Mouse (Mus musculus) lung, adult 18-20 months (tissue): Measurements from ENCODE around the gene Gm20388.
A peak's percentile ranks its signal among the peaks of the same experiment; 100 is the strongest.
"Not testable (repeated sequence)": the region's sequence is repeated elsewhere in the genome, so short reads cannot be mapped to it uniquely, and the experiment has no call there.

Source experiments
- DNase-seq, 2 experiments: peaks; one replicate each; pipeline ENCODE4 v3.0.0; 2022; ENCODE audit warnings: mixed read lengths in 2 of 2

Gene Gm20388

GRCm38 (mm10) chr8:120704203-120704602 is 793.6 kb downstream of the Gm20388 start:
- DNase-seq = no peak

GRCm38 (mm10) chr8:120705163-120705562 is 794.5 kb downstream of the Gm20388 start:
- DNase-seq = no peak

GRCm38 (mm10) chr8:120706193-120706592 is 795.6 kb downstream of the Gm20388 start:
- DNase-seq = no peak

DNA sequence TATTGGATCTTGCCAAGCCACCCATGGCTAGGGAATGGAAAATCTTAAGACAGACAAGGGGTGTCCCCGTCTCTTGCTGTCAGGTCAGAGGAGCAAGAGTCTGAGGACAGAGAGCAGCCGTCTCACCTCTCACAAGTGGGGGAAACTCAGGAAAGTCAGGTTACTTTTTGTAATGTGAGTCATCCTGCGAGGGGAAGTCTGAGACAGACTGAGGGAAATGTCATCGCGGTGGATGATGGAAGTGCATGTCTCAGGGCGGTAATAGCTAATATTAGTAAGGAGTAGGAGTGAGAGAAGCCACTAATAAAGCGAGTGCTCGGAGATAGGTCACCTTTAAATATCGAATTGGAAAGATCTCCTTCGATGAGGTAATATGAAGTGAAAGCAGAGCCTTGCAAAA is 798.5 kb downstream of the Gm20388 start:
- DNase-seq = no peak

DNA sequence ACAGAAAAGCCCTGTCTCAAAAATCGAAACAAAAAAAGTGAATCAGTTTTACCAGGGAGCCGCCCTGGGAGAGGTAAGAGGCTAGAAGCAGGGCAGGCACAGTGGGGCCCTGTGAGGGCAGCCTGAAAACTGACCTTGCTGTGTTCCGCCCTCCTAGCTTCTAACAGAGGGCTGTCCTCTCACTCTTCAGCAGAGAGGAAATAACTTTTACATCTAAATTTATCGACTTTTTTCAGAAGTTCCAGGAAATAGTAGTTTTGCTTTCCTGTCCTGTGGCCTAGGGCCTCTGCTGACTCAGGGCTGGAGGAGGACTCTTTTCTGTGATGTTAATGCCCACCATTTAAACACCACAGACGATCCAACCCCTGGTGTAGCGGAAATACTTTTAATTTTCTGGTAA is 804.6 kb downstream of the Gm20388 start:
- DNase-seq = no peak

DNA sequence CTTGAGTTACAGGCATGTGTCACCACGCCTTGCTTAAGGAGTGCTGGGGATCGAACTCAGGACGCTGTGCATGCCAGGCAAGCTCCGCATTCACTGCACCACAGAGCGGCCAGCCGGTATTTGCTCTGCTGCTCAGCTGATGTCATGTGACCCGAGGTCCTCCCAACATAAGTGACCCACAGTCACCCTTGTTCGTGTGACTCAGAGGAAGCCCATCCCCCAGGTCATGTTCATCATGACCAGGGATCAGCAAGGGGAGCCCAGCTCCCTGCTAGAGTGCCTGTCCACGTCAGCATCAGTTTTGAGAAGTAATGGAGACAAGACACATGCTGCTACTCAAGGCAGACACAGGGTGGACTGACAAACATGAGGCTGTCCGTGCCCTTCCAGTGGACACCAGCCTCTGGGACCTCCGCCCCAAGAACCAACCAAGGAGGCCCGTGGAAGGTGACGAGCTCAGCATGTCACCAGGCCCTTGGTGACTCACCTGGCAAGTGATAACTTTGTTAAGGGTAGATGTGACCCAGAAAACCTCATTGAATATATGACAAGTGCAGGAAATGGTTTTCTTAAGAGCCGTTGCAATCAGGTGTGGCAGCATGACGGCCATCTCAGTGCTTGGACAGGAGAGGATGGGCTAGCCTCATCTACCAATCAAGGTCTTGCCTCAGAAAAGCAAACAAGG is 805.5 kb downstream of the Gm20388 start:
- DNase-seq = no peak

DNA sequence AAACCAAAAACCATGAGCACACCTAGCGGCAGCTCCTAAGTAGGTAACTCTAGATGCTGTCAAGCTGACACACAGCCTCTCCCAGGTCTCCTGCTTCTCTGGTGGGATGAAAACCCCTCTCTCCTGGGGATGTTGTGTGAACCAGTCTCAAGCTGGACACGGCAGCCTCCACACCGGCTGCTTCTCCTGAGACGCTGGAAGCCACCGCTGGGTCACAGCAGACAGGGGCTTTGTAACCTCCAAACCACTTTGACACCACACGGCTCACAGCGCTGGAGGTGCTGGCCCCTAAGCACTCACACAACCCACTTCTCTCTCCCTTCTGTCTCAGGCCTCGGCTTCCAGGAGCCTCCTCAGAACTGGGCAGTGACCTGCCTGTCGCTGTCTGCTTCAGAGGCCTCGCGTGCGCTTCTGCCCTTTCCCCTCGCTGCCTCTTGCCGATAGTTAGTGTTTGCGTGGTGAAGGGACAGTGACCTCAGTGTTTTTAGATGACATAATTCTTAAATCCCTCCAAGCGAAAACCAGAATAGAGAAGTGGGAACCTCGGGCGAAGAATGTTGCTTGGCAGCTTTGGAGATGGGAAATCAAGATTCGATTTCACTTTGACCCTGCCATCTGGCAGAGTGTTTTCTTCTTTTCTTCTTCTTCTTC is 809.1 kb downstream of the Gm20388 start:
- DNase-seq = no peak

- no peak for DNase-seq
These were observed 812.4 kb downstream of the Gm20388 start for GRCm38 (mm10) chr8:120723025-120723424.

DNA sequence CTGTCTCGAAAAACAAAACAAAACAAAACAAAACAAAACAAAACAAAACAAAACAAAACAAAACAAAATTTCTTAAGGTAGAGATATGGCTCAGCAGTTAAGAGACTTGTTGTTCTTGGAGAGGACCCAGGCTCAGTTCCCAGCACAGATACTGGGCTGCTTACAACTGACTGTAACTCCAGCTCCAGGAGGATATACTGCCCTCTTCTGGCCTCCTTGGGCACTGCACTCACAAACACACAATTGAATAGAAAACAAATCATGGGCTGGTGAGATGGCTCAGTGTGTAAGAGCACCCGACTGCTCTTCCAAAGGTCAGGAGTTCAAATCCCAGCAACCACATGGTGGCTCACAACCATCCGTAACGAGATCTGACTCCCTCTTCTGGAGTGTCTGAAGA is 813.5 kb downstream of the Gm20388 start:
- DNase-seq = not testable (repeated sequence)

DNA sequence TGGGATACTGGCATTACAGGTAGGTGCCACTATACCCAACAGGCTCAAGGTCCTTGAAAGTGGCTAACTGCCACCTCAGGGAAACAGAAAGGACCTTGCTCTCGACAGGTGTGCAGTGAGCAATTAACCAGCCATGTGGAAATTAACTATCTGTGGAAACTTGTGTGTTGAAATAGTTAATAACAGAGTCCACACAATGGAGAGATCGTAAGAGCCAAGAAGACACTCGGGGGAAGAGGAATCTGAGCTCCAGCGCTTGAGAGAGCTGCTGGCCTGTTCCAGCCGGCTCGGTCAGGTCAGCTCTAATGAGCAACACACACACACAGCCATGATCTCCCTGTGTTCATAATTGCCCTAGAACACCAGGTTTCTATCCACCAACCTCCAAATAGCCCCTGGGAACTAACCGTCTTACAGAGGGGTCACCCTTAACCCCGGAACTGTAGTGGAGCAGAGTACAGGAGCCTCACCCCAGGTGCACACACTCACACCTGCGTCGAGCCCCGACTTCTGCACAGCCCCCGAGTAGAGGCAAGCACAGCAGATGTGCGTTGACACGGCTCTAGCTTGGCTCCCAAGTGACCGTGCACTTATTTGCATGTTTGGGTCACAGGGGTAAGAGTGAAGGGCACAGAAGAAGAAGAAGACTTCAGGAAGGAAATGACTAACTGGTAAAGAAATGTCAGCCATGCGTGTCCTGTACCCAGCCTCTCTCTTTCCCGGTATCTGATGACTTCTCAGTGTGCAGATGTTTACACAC is 814.4 kb downstream of the Gm20388 start:
- no peak for DNase-seq

GRCm38 (mm10) chr8:120725576-120725950 is 814.9 kb downstream of the Gm20388 start:
- no peak for DNase-seq

DNA sequence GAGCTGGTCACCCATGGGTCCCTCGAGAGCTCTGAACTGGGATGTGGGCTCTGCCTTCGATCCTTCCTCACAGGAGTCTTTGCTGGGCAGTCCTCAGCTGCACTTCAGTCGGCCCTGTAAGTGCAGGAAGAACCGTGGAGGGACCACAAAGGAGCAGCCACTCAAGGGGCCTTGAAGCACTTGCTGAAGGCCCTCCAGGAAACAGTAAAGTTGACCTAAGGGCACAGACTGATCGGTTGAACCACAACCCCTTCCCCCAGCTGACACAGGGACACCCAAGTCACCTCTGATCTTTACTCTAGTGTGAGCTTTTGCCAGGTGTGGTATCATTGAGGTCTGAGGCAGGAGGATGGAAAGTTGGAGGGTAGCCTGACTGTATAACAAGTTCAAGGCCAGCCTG is 815.4 kb downstream of the Gm20388 start:
- no peak for DNase-seq

- no peak for DNase-seq
These were observed 818.0 kb downstream of the Gm20388 start for GRCm38 (mm10) chr8:120728488-120729160.

GRCm38 (mm10) chr8:120731582-120731981 is 820.9 kb downstream of the Gm20388 start:
- no peak for DNase-seq

- no peak for DNase-seq
These were observed 821.4 kb downstream of the Gm20388 start for GRCm38 (mm10) chr8:120732068-120732467.

DNA sequence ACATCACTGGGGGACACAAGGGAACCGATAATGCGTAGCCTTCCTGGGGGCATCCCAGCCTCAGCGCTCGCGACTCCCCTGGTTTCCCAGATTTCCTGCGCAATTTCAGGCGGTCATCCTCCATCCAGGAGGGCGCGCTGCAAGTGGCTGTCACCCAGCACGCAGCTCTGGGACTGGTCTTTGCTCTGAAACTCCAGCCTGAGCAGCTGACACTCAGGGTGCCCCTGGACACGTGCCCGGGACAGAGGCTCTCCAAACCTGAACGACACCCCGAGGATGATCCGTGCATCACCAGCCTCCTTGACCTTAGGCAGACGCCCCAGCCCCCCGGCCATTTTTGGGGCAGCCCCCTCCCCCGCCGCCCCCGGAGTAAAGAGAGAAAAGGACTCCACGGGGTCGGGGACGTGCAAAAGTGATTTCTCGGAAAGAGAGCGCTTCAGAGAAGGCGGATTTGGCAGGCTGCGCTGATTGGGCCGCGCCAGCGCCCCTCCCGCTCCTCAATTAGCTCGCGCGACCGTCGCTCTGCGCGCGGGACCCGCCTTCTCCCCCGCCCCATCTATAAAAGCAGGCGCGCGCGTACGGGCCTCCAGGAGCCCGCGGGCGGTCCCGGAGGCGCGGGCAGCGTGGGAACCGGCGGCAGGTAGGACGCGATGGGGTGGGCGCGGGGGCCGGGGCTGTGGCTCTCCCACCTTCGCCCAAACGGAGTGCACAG is 825.3 kb downstream of the Gm20388 start, which contains the start of gene Irf8:
Gene Irf8, plus strand, starts transcription at position 589 of the 712 bp plus-strand sequence.
- DNase-seq = peak; percentile 87 to 88

DNA sequence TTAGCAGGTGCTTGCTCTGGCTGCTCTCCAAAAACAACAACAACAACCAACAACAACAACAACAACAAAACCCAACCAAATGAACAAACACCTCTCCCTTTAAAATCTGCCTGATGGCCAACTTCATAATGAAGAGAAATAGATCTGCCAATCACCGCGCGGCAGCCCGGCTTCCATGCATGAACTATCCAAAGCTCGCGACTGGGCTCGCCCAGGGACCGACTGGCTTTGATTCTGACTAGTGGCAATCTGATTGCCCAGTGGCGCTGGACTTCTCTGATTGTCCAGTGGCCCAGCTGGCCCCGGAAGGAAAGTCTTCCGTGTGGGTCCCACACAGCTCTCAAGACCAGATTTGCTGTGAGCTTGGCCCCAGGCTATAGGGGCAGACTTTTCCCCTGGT is 825.8 kb downstream of the Gm20388 start:
- DNase-seq = peak; percentile 40 to 48

- DNase-seq = no peak
These were observed 826.5 kb downstream of the Gm20388 start for GRCm38 (mm10) chr8:120737166-120737565.

DNA sequence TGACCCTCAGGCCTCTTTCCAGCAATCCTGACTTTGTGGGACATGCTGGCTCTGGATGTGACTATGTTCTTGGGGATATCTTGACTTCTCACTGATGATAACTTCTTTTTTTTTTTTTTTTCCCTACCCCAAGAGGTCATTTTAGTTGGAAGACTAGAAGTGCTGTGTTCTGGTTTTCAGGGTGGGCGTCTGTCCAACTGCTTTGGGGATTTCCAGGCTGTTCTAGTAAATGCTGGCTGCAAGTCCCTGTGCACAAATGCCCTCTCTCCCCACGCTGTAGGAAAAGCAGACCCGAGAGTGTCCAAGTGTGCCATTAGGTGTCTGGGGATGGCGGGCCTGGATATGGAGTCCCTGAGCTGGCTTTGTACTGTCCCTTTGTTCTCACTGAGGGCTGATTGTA is 828.1 kb downstream of the Gm20388 start:
- DNase-seq = no peak

DNA sequence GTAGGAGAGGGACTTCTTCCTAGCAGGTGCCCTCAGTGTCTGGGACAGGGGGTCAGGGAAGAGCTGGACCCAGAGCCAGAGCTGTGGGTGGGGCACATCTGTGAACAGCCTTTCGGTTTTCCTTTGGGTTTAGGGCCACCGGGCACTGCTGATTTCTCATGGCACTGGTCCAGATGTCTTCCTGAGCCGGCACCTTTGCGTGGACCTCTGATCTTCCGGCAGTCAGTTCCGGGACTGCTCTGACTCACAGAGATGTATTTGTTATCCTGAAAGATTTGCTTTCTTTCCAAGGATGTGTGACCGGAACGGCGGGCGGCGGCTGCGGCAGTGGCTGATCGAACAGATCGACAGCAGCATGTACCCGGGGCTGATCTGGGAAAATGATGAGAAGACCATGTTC is 828.9 kb downstream of the Gm20388 start:
- DNase-seq = no peak

DNA sequence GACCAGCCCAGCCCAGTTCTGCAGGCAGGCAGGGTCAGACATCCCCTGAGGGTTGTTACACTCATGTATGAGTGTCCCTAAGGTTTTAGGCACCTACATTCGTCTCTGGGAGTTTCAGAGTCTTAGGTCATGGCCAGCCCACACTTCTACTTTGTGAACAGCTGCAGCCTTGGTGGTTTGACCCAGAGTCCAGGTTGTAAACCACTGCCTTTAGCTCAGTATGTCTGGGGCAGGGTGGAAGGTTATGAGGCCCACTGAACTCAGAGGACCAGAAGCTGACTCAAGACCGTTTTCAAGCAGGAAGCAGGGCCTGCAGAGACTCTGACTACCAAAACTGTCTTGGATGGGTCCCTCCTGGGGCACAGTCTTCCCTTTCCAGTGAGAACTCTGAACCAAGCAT is 829.9 kb downstream of the Gm20388 start:
- no peak for DNase-seq

GRCm38 (mm10) chr8:120741001-120741400 is 830.4 kb downstream of the Gm20388 start:
- peak; percentile 53 to 55 for DNase-seq
